Mouse (Mus musculus) B cell, adult 2 months (primary cell): ENCODE measurements around the gene Abcf2.

Source experiments
- DNase-seq, 2 experiments: peaks; one replicate each; pipeline ENCODE4 v3.0.0; 2022

Abcf2 gene

DNA sequence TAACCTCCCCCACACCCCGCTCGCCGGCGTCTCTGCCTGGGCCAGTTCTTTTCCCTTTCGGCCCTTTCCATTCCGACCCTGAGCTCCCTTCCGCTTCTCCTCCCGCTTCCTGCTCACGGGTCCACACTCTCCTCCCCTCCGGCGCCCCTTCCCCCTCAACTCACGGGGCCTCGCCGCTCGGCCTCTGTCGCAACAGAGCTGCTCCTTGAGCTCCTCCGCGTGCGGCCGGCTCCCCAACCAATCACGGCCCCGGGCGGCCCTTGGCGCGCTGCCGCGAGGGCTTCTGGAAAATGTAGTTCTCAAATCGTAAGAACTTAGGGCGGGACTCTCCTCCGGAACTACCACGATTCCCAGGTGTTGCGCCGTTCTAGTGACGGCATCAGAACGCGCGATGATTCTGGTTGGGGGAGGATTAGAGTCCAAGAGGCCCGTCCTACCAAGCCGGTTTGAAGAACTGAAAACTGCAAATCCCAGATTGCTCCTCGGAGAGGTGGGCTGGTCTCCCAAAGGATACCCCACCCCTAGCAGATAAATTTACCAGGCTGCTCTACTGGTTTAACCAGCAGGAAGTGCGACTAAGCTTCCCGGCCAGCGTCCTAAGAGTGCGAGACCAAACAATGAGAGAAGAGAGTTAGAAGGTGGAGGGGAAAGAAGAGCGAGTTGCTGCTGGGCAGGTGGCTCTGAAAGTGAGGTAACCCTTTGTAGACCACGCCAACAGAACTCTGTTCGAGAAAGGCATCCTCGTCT is at the start of gene Abcf2:
TSS of gene Abcf2 (minus strand) at position 285 of the 747 bp plus-strand sequence.
- peak; percentile 98 to 99 for DNase-seq

DNA sequence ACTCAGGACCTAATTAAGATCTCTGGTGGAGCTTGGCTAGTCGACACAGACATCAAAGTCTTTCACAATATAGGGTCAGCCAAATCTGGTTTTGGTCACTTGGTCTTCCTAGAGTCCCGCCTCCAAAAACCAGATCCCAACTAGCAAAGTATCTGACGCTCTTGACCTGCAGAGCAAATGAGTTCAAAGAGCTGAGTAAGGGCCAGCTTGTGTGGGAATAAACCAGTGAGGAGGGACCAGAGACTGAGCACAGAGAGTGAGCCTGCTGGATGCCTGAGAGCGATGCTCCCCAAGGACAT is 47.5 kb upstream of the Abcf2 start:
- DNase-seq: no peak

DNA sequence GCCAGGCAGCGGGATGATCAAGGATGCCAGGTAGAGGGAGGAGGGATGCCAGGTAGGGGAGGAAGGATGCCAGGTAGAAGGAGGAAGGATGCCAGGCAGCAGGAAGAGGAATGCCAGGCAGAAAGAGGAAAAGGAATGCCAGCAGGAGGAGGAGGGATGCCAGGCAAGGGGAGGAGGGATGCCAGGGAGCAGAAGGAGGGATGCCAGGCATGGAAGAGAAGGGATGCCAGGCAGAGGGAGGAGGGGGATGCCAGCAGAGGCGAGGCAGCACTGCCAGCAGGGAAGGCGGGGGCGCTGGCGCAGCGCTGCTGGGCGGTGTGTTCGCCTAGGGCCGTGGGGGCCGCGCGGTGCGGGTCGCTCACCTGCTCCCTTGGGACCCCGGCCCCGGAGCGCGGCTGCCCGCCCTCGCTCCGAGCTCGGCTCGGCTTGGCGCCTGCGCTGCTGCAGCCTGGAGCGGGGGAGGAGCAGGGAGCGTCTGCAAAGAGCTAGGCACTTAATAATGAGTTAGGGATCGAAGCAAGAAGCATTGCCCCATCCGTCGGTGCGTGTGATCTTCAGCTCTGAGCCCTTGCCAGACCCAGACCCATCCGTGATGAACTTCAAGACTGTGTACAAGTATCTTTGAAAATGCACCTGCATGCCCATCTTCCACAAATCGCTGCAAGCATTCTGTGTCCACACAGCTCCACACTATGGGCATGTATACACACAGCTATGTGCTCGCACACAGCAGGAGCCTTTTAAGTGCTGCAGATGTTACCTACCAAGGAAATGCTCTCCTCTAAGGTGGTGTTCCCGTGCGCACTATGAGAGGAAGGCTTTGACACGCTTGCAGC is 46.9 kb upstream of the Abcf2 start, which contains the start of gene Smarcd3:
TSS of gene Smarcd3 (minus strand) at position 426 of the 836 bp plus-strand sequence.
- DNase-seq: no peak

DNA sequence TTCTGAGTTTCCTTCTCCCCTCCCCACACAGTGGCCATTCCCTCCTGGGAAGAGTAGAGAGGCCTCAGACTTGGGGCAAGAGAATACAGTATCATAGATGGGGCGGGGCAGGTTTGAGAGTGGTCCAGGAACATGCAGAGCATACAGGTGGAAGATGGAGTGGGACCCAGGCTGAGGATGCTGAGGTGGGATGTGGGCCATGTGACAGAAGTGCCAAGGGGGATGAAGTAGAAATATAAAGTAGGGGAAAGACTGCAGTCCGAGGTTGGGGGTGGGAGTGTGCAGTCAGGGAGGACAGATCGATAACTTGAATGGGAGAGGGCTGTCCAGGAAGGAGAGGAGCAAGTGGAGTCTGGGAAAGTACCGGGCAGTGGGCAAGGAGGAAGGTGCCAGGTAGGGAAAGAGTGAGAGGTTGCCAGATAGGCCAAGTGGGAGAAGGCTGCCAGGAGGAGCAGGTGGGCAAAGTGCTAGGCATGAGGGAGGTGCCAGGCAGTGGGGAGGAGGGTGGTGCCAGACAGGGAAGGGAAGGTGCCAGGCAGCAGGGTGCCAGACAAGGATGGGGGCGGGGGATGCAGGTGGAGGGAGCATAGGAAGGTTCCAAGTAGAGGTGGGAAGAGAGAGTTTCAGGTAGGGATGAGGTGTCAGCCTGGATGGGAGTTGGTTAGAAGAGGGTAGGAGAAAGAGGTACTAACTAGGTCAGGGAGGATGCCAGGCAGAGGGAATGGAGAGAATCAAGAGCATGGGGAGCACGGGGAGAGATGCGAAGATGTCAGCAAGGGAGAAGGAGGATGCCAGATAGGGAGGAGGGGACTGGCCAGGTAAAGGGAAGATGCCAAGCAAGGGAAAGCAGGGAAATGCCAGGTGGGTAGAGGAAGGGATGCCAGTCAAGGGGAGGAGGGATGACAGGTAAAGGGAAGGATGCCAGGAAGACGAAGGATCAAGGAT is 46.0 kb upstream of the Abcf2 start:
- no peak for DNase-seq

DNA sequence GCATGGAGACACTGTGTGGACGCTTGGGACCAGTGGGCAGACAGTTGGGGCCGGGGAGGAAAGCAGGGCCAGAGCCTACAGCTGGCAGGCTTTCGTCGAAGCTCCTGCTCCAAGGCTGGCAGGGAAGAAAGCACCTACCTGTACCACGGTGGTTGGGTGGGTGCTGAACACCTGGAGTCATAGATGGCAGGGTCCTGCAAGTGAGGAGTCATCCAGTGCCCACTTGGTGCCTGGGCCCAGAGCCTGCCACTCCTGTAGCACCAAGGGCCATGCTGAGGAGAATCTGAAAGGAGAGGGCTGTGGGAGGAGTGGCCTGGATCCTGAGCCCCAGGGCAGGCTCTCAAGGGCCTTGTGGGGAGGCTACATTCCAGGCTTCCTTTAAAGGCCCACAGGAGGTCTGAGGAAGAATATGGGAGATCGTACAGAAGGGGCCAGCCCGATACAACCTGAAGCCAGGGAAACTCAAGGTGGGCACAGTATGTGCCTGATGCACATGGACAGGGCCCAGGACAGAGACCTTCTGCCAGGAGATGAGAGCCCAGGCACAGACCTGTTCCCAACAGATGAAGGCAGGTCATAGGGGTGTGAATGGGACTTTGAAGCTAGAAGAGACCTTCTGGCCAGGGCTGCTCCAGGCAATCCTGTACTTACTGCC is 45.2 kb upstream of the Abcf2 start:
- DNase-seq: no peak

DNA sequence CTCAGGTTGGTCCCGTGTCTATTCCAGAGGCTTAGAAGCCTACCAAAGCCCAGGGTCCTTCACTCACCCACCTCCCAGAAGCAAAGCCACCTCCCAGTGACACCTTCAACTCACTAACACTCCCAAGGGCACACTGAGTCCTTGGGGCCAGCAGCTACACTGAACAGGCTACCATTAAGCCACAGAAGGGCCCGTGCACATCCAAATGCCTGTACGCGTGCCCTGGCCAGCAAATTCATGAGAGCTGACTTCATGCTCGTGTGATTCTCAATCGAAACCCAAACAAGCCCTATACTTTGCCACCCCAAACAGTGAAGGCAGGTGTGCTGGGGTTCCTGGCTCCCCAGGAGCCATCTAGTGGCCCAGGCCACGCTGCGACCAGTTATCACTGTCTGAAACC is 43.4 kb upstream of the Abcf2 start:
- no peak for DNase-seq

DNA sequence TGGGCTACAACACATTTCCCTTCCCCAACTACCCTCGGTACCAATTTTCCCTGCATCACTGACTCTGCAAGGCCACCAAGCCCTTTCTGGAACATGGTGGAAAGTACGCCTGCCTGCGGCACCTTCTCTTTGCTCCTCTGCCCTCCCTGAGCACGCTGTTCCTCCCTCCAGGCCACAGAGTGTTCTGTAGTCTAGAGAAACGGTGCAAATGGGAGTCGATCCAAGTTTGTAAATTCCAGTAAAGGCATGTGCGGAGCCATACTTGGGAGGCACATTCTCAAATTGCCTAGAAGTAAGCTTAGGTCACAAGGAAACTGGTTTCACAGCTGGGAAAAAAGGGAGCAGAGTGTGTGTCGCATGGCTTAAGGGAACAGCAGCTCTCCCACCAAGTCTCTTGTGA is 42.8 kb upstream of the Abcf2 start:
- DNase-seq: no peak

DNA sequence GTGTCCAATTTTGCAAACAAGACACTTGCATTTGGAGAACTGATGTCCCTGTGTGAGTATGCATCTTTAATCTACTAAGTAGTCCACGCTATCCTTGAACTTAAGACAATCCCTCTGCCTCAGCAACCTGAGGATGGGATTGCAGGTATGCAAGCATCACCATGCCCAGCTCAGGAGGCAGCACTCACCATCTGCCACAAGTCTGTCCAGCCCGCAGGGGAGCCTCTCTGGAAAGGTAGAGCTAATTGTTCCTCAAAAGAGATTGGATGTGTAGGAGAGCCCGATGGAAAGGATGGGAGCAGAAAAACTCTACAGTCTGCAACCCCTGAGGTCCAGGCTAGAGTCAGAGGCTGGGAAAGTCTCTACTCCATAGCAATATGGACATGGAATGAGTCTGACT is 41.7 kb upstream of the Abcf2 start:
- no peak for DNase-seq

DNA sequence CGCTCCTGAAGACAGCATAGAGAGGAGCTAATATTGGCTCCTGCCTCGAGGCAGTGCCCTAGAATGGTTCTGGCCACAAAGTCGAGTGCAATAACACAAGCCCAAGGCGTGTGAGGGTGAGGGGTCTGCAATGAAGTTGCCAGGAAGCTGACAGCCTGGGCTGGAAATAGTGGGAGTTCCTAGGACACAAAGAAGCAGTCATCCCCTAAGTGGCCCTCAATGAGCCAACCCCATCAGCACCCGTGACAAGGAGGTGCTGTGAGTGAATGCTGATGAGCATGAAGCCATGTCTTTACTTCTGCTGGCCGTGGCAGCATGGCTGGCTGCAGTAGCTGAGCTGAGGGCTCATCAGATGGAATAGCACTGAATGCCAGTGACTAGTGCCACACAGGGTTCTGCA is 37.8 kb upstream of the Abcf2 start:
- no peak for DNase-seq

DNA sequence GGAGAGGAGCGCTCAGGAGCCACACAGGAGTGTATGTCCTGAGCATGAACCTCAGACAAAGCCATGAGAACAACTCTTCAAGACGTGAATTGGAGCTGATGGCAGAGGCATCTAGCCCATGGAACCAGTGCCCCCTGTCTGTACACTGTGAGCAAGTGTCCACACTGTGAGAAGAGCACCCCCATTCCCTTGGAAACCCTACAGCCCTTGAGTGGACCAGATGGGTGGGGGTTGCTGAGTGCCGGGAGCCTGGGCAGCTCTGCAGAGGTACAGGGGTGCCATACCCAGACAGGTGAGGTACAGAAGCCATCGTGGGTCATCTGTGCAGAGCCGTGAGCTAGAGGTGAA is 35.0 kb upstream of the Abcf2 start:
- no peak for DNase-seq

DNA sequence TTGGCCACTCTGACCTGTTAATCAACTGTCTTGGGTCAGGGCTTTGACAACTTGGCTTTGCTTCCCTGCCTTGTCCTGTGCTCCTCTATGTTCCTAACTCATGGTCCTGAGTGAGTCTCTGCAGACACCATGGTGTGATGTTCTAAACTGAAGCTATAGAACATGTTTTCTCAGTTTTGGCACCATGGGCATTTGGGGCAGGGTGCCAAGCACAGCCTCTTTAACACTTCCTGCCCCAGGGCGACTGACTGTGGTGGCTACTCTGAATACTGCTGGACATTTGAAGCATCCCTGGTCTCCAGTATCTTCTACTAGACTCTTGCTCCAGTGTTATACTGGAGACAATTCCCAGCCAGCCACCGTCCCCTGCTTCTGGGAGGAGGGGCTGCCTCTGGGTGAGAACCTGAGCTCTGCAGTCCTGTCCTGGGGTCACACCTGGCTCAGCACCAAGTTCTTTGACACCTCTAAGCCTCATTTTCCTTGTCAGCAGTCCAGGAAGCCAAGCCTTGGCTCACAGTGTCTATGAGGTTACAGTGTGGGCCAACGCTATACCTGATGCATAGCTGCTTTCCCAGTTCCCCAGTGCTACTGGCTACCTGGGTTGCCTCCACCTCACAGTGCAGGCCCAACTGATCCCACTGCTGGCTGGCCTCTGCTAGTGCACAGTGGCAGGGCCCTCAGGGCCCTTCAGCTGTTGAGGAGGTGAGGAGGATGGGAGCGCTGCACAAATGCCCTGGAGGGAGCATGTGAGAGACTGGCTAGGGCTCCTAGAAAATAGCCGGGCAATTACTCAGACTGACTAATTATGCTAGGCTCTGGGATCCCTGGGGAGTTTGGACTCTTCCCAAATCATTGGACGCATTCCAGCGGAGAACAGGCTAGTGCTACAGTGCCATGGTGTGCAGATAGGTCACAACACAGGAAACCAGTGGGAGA is 34.4 kb upstream of the Abcf2 start:
- DNase-seq: no peak

DNA sequence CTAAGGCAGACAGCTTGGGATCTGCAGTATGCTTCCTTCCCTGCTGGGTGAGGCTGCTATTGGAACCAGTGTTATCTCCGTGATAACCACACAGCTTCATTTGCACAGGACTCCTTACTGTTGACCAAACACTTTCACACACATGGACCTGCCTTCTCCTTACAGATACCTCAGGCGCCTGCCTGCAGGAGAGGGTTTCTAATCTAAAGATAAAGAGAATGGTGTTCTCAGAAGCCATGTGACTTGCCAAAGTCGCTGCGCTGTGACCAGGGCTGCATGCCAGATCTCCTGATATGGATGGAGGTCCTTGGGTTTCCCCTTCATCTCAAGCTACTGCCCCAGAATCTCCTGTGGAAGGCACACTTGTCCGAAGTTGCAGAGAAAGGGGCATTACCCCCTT is 32.1 kb upstream of the Abcf2 start:
- no peak for DNase-seq

DNA sequence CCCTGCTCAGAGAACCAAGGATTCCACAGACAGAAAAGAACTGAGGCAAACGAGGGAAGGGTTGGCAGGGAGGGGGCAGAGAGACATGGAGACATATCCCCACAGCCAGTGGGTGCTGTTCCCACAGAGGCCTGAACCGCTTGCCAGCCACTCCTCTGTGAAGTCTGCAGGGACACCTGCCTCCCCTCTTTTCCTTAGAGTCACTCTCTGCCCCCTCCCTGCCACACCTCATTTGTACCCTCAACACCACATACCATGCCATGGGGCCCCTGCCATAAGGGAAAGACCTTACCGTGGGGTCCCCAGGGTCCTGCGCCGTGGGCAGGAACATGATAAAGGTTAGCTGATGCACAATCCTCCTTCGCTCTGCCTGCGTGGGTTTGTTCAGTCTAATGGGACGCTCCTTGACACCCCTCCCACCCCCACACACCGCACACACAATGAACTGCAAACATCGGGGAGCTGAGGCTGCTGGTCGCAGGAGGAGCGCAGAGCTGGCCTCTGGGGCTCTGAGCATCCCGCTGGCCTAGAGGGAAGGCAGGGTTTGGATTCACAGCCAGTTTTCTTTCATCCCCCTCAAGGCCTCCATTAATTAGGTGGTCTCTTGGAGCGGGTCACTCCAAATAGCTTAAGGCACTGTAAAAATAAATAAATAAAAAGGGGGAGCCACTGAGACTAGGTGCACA is 28.9 kb upstream of the Abcf2 start:
- no peak for DNase-seq

DNA sequence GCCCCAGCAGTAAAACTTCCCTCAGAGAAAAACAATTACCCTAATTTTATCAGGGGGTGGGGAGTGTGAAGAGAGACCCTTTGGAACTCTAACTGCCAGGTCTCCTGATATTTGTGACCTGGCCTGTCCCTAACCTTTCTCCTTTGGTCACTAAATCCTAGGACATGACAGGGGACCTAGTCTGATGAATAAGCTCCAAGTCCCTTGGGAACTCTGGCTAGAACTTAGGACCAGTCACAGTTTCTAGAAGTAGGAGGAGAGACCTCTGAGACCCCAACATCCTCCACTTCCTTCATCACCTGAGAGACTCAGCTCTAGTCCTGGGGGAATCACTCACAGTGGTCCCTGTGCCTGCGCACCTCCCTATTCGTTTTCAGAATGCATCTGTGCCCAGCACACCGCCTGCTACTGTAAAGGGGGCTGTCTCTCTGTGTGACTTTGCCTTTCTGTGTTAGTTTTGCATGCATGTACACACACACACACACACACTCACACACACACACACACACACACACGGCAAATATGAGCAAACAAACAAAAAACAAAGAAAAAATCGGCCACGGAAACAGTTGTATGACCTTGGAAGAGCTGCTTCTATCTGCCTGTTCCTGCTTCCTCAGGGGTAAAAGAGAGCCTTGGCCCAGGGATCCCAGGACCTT is 28.2 kb upstream of the Abcf2 start:
- no peak for DNase-seq

DNA sequence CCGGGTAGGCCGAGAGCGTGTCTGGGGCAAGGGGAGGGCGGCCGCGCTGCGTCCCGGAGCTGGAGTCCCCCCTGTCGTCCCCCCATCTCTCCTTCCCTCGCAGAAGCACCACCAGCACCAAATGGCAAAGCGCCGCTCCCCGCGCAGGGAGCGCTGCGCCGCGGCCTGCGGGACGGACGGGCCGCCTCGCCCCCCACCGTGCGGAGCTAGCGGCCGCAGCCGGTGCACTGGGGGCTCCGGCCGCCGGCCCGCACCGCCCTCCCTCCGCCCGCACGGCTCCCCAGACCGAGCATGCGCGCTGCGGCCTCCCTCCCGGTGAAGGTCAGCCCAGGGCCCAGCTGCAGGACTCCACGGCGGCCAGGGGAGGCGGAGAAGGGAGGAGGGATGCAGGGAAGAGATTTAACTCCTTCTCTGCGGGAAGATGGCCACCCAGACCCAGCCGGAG is 27.4 kb upstream of the Abcf2 start:
- DNase-seq: peak in 1 of 2 experiments; percentile 12

DNA sequence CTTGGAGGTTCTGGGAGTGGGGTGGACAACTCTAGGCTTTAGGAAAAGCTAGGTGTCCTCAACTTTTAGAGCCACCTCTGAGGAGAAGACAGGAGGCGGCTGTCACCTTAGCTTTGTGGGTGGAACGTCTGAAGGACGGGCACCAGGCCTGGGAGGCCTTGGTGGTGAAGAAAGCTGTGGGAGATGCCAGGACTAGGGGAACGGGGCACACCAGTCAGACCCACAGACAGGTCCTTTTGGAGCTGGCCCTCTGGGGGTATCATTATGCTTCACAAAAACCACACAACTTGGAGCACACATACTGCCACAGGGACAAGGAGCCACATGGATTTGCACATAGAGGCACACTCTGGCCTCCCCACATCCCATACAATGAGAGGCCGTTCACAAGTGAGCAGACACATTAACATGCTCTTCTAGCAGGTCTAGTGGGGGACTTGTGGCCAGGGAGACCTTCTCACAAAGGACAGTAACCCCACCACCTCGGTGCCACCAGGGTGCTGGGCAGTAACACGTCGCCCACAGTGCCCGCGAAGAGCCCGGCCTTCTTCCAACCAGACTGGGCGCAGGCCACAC is 26.9 kb upstream of the Abcf2 start:
- no peak for DNase-seq

DNA sequence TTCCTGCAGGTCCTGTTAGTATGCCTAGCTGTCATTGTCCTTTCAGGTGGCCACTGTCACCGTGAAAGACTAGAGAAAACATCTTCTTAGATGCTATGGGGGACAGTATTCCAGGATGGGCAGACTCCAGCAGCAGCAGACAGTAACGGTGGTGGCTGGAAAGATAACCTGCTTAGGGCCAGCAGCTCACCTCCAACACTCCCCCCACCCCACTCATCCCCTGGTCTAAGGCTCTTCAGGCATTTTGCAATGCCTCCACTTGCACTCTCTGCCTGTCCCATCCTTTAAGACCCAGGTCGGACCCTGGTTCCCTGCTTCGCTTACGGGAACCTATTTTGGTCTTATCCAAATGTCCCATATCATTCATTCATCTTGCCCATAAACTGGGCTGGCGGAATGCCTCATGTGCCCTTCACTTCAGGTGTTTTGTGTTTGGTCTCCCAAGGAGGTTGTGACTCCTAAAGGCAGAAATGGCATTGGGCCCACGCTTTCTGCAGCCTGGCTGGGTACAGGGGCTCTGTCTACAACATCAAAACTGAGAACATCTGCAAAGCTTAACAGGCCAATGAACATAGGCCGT is 26.3 kb upstream of the Abcf2 start:
- DNase-seq: no peak

DNA sequence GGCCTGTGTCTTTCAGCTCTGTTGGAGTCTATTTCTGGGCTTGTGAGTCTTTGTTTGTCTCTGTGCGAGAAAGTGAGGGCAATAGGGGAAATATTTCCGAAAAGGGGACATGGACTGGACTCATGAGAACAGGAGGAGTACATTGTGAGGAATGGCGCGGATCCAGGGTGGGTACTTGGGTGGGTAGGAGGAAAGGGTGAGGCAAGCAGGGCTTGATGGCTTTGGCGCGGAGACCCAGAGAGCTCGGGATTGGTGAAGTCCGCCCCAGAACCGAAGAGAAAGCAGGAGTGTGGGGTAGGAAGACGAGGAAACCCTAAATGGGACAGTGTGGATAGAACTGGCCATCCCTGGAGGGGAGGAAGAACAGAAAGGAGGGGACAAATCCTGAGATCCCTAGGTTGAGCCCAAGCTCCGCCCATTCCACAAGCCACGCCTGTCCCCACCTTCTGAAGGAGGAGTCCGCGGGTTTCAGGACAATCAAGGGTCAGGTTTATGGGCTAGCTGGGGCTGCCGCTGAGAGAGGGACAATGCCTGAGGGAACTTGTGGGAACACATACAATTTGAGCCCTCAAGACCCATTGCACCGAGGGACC is 25.6 kb upstream of the Abcf2 start:
- DNase-seq: peak in 1 of 2 experiments; percentile 26
